18 mouse cellular contexts compared by ENCODE assay signal in the genomic region with DNA sequence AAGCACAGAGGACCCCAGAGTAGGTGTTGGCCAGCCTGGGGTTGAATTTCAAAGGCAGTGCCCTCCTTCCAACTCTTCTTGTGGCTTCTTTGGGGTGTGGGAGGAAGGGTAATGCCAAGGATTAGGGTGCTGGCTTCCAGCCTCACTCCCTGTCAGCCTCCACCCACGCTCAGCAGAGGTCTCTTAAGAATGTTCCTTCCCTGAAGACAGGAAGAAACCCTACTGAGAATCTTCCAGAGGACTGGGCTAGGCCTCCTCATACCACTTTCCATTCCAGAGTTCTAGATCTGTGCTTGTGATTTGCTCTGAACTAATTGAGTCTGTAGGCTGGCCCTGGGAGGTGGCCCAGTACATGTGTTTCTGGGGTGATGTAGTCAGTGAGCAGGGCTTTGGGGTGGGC. TPM values are rescaled to one million over a fixed set of nuclear protein-coding genes. Genes with fewer than 3 reads are reported as not detected.
A peak's percentile ranks its signal among the peaks of the same experiment; 100 is the strongest.
DNase-seq lines count a peak whose midpoint lies in the region; ATAC-seq and TF ChIP-seq lines count a peak whose summit lies in the region.
"Had no signal": no experiment of that assay in that cellular context is flagged by ENCODE, and none has a peak within 500 bp of the region (broad histone marks: within the 10 kb centered on the region; RNA-seq: fewer than 3 reads in every experiment).

No protein-coding gene starts in this region.

- TF ChIP-seq POLR2A in kidney, adult 2 months (IDR thresholded peaks at IDR 0.05; ENCODE audit: low read depth, low read length) = no peak

- H3K27me3 ChIP-seq in midbrain, embryonic 13.5 days = no peaks in the 10 kb centered on the region
- no peaks in the 10 kb centered on the region for H3K27me3 ChIP-seq in midbrain, embryonic 16.5 days (ENCODE audit: control insufficient read depth, insufficient read depth, low read depth, low read length)
- H3K27me3 ChIP-seq in kidney, adult 2 months (replicated peaks; ENCODE audit: control insufficient read depth, insufficient read depth, low read length) = no peaks in the 10 kb centered on the region
- H3K27me3 ChIP-seq: intestine, embryonic 15.5 days had no signal

- no peak overlapping the region for H3K27ac ChIP-seq in midbrain, embryonic 13.5 days
- no peak overlapping the region for H3K27ac ChIP-seq in midbrain, embryonic 16.5 days (ENCODE audit: low read length)
- 0 out of 2 replicates have a peak overlapping the region, but pooled peaks have one; percentile 25 for H3K27ac ChIP-seq in brown adipose tissue, adult 24 weeks (replicated peaks; ENCODE audit: low read depth, low read length)
- H3K27ac ChIP-seq in kidney, adult 2 months (ENCODE audit: insufficient read depth, low read depth, low read length) = no peak overlapping the region
- H3K27ac ChIP-seq: hindbrain, embryonic 14.5 days; intestine, embryonic 15.5 days; kidney, postnatal 0 days; limb, embryonic 12.5 days had no signal

- H3K4me1 ChIP-seq in midbrain, embryonic 13.5 days (replicated peaks) = peaks cover 15% of the 10 kb centered on the region
- H3K4me1 ChIP-seq in midbrain, embryonic 16.5 days (ENCODE audit: control insufficient read depth, insufficient read depth, low read length) = peaks cover 14% of the 10 kb centered on the region
- 0 out of 2 replicates have a peak, but pooled peaks cover 2% of the 10 kb centered on the region for H3K4me1 ChIP-seq in brown adipose tissue, adult 24 weeks (ENCODE audit: control insufficient read depth, insufficient read depth, insufficient read length, low read length)
- no peaks in the 10 kb centered on the region for H3K4me1 ChIP-seq in kidney, adult 2 months (ENCODE audit: control insufficient read depth, insufficient read depth, low read length)
- H3K4me1 ChIP-seq: intestine, embryonic 15.5 days had no signal

- no peak for TF ChIP-seq CTCF in kidney, adult 2 months (conservative IDR thresholded peaks at IDR 0.05; ENCODE audit: insufficient read depth, insufficient read length, low read depth, low read length)

- no peak overlapping the region for H3K9ac ChIP-seq in midbrain, embryonic 13.5 days (replicated peaks)
- H3K9ac ChIP-seq in midbrain, embryonic 16.5 days (ENCODE audit: low read depth, low read length) = no peak overlapping the region
- H3K9ac ChIP-seq: heart, embryonic 12.5 days; hindbrain, embryonic 14.5 days; intestine, embryonic 15.5 days; limb, embryonic 12.5 days had no signal

- no peaks in the 10 kb centered on the region for H3K9me3 ChIP-seq in midbrain, embryonic 13.5 days
- H3K9me3 ChIP-seq in midbrain, embryonic 16.5 days (replicated peaks; ENCODE audit: control insufficient read depth, low read length, poor library complexity, severe bottlenecking) = no peaks in the 10 kb centered on the region
- H3K9me3 ChIP-seq: heart, embryonic 12.5 days; intestine, embryonic 15.5 days; limb, embryonic 12.5 days had no signal

- no peaks in the 10 kb centered on the region for H3K36me3 ChIP-seq in midbrain, embryonic 13.5 days
- no peaks in the 10 kb centered on the region for H3K36me3 ChIP-seq in midbrain, embryonic 16.5 days (ENCODE audit: control insufficient read depth, insufficient read depth, low read length)
- H3K36me3 ChIP-seq in kidney, adult 2 months (ENCODE audit: control insufficient read depth, insufficient read depth, low read length) = no peaks in the 10 kb centered on the region
- H3K36me3 ChIP-seq: heart, embryonic 12.5 days; intestine, embryonic 15.5 days; limb, embryonic 12.5 days had no signal

- H3K4me3 ChIP-seq in midbrain, embryonic 13.5 days (replicated peaks) = no peak overlapping the region
- no peak overlapping the region for H3K4me3 ChIP-seq in midbrain, embryonic 16.5 days (ENCODE audit: low read depth, low read length)
- no peak overlapping the region for H3K4me3 ChIP-seq in brown adipose tissue, adult 24 weeks (ENCODE audit: insufficient read depth, low read depth, low read length)
- H3K4me3 ChIP-seq in kidney, adult 2 months (ENCODE audit: insufficient read depth, low read depth, low read length) = no peak overlapping the region
- H3K4me3 ChIP-seq: heart, embryonic 12.5 days; intestine, embryonic 15.5 days; limb, embryonic 12.5 days had no signal

- ATAC-seq in midbrain, embryonic 13.5 days = 0 out of 2 replicates have a peak, but pooled peaks have one; percentile 14
- ATAC-seq in midbrain, embryonic 16.5 days = no peak
- ATAC-seq: intestine, embryonic 15.5 days had no signal

- peak; percentile 79 for DNase-seq in gonadal fat pad, adult 2 months (ENCODE audit: low read depth)
- DNase-seq in cerebellum, postnatal 10 days = no peak
- DNase-seq in gastrocnemius, postnatal 36 days = no peak
- no peak for DNase-seq in kidney, adult 2 months
- DNase-seq: adrenal gland, postnatal 14 days; cerebellum, adult 9-10 months; lung, adult 18-20 months; lung, postnatal 4 days; thymus, adult 2 months had no signal

- H3K4me2 ChIP-seq in midbrain, embryonic 13.5 days (replicated peaks) = no peak overlapping the region
- no peak overlapping the region for H3K4me2 ChIP-seq in midbrain, embryonic 16.5 days (ENCODE audit: low read length)
- H3K4me2 ChIP-seq: heart, embryonic 12.5 days; hindbrain, embryonic 14.5 days; intestine, embryonic 15.5 days; limb, embryonic 12.5 days; midbrain, embryonic 11.5 days had no signal

- 48% methylated on average over 1 of the region's 1 CpGs for WGBS in midbrain, embryonic 13.5 days
- WGBS in midbrain, embryonic 16.5 days = 67% methylated on average over 1 of the region's 1 CpGs
- WGBS in kidney, adult 2 months = 67% methylated on average over 1 of the region's 1 CpGs

- intact Hi-C loops in gastrocnemius, postnatal 36 days (cut with DNase I) = no loop called here

RNA-seq across cellular contexts. Expression of gene Cd44, which starts 43.6 kb away (rescaled TPM):
- polyA plus RNA-seq in midbrain, embryonic 13.5 days (2015; fragmentation: Nextera tagmentation; extraction: Ambion mirVana) = 1.5 and 2.1 TPM in 2 replicates
- polyA plus RNA-seq in midbrain, embryonic 16.5 days (2015; fragmentation: Nextera tagmentation; extraction: Ambion mirVana) = 2.5 TPM in 2 replicates
- 2.5 and 4.8 TPM in 2 replicates for polyA plus RNA-seq in brown adipose tissue, adult 24 weeks (2012; ENCODE audit: insufficient read depth, insufficient read length, missing spikeins)
- 8.5 and 12.5 TPM in 2 replicates for polyA plus RNA-seq in gonadal fat pad, adult 2 months (2012; rRNA removed)
- total RNA-seq in gastrocnemius, postnatal 36 days (2021) = 1 to 10 TPM; 5.3 to 6.0 TPM
- 1.8 and 3.3 TPM in 2 replicates for polyA plus RNA-seq in kidney, adult 2 months (2012; rRNA removed)
